Mouse (Mus musculus) megakaryocyte-erythroid progenitor cell, adult 5-6 weeks (primary cell): ENCODE data around the gene Erich6. TPM values are rescaled to one million over a fixed set of nuclear protein-coding genes. Genes with fewer than 3 reads are reported as not detected.
A peak's percentile ranks its signal among the peaks of the same experiment; 100 is the strongest.

Source experiments
- ATAC-seq: replicated peaks from 2 replicates; pipeline ENCODE4 v1.8.0; 2016; ENCODE audit warnings: mild to moderate bottlenecking, inconsistent platforms; ENCODE audit not compliant: severe bottlenecking, poor library complexity, low FRiP score, low TSS enrichment
- total RNA-seq, 2 experiments: library from RNA; stranded (forward) in 1 of 2; stranded (reverse) in 1 of 2; fragments of 200-1000, 215-1000 nt in 1 of 2; fragments of >200 nt in 1 of 2; fragmentation: Nextera tagmentation in 1 of 2; gene quantifications; 2 replicates each; pipeline ENCODE4 v1.2.3; 2014 to 2017

Erich6 gene
- not detected in 2 replicates for total RNA-seq (2014; fragmentation: Nextera tagmentation)
- total RNA-seq (2017), result not detected in 2 replicates

DNA sequence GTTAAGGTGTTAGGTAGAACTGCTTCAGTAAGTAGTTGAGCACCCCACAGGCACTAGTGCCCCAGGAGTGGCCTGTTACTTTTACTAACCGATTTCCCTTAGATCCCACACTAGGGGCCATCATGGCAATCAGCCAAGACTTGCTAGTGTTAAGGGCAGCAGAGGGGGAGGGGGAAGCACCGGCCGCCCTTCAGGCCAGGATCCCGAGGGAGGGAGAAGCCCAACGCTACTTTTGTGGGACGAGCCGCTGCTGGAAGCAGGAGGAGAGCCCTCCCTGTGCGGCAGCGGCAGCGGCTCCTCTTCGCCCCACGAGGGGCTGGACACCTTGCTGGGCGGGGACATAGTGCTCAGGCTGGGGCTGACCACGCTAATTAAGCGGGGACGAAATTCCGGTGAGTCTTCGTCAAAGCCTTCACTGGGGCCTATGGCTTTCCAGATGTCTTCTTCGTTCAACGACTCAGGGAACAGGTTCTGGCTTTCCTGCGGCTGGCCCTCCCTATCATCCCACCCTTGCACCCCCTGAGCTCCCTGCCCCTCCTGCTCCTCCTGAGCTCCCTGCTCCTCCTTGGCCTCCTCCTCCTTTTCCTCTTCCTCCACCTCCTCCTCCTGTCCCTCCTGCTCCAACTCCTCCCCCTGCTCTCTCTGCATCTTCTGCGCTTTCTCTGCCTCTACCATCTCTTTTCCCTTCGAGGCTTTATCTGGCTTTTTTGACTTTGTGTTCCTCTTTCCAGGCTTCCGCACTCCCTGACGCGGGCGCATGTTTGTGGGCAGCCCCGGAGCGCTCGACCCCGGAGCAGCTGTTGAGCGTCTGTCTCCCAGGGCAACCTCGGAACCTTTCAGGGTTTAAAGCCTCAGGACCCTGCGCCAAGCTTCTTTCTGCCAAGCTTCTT is at the start of gene Erich6:
Erich6 (minus strand) TSS at position 802 of the 890 bp plus-strand sequence.
- ATAC-seq, result peak; percentile 65

GRCm38 (mm10) chr3:58686206-58686921 is 49.4 kb upstream of the Erich6 start:
- no peak for ATAC-seq

GRCm38 (mm10) chr3:58685396-58685795 is 48.4 kb upstream of the Erich6 start:
- no peak for ATAC-seq

DNA sequence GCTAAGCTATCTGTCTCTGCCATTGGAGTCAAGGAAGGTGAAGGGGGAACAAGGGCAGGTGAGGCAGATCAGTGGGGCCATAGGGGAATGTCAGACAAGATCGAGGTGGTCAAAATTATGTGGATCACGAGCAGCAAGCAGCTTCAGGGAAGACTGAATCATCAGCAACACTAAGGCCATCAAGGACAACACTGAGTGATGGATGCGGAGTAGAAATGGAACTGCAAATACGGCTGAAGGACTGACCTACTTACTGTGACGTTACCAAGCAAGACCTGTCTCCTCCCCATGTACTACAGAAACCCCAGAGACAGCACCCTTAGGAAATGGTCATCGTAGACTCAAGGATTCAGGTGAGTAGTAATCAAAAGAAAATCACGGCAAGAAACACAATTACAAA is 46.3 kb upstream of the Erich6 start:
- ATAC-seq, result no peak

GRCm38 (mm10) chr3:58682336-58682735 is 45.3 kb upstream of the Erich6 start:
- no peak for ATAC-seq

GRCm38 (mm10) chr3:58681831-58682230 is 44.8 kb upstream of the Erich6 start:
- no peak for ATAC-seq

DNA sequence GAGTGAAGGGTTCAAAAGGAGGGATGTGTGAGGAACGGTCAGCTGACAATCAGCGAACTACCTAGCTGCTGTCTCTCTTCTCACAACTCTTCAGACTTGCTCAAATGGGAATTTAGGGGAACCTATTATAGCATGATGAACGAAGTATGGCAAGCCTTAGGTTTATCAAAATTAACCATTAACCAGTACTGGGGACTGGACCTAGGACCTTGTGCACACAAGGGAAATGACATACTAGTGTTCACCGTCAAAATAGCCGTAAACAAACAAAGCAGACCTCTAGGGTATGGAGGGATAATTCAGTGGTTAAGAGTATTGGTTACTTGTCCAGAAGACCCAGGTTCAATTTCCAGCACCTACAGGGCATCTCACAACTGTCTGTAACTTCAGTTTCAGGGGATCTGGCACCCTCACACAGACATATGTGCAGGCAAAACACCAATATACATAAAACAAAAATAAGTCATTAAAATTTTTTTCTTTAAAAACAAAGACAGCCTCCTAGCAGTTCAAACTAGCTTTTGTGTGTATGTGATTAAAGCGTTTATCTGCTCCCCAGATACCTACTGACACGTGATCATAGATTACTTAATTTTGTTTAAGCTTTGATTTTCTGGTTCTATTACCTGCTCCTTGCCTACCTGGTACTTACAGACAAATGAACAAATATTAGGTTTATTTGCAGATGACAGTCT is 44.1 kb upstream of the Erich6 start:
- no peak for ATAC-seq

DNA sequence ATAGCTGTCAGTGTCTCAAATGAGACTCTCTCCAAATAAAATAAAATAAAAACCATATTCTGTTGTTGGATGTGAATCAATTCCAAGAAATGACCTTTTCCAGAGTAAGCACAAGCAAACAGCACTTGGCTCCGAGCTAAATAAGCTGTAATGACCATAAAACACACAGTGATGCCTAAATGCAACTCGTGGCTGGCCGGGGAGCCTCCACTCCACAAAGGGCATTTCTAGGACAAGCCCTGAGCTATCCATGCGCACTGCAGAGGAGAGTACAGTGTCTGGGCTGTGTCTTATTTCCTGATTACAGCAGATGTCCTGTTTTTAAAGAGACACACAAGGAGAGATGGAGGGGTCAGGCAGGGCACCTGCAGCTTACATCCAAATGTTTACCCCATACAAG is 43.0 kb upstream of the Erich6 start:
- no peak for ATAC-seq

DNA sequence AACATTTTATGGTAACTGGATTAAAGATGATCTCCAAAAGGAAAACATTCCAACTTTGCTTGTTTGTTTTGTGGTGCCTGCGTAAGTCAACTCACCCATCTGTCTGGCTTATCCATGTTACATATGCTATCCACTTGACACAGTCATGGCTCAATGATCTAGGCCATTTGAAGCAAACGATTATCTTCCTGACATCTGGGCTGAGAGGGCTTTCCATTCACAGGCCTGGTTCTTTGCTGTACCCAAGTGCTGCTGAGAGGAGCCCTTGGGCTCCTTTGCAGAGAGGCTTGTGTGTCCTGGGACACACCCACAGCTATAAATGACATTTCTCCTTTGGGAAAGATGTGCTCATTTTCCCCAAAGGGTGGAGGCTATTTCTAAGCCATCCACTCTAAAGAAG is 41.9 kb upstream of the Erich6 start:
- ATAC-seq, result no peak

DNA sequence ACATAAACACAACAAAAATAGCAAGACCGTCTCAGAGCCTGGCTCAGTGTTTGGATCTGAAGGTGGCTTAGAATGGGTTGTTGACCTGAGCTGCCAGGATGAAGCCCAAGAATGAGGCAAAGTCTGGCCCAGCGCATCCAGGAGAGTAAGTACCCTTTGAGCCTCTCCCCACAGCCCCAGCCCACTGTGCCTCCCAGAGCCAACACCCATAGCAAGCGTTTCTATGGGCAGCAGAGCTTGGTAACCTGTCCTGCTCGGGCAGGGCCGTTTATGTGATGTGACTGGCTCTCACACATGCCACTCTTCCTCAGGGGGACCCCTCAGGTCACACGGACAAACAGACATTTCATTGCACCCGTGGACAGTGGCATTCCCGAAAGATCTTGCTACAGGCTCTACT is 41.4 kb upstream of the Erich6 start:
- ATAC-seq, result no peak

- no peak for ATAC-seq
Observed at GRCm38 (mm10) chr3:58677615-58678014, 40.6 kb upstream of the Erich6 start.

- no peak for ATAC-seq
Observed at GRCm38 (mm10) chr3:58673295-58673694, 36.3 kb upstream of the Erich6 start.

DNA sequence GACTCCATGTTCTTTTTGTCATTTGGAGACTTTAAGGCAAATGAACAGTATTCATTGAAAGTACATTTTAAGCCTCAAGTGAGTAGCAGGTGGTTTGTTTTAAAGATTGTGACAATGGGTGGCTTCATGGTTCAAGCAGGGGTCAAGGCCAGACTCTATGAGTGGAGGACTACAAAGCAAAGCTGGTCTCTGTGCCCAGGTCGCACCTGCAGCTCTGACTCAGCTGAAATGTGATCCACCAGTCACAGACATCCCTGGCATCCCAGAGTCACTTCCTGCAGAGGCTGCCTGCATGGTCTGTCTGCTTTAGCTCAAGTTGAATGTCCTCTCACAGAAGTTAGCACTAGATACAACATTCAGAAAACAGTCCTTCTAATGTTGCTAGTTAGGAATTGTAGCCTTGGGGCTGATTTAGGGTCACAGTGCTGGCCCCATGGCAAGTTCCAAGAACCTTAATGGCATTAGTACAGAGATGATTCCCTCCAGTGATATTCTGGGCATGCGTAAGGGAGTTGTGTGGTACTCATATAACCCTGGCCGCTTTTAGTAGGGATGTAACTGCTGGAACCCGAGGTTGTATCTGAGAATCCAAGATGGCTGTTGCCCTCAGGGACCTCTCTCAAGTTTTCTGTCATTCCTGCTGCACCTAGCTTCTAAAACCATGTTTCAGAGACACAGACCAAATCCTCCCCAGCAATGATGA is 35.6 kb upstream of the Erich6 start:
- ATAC-seq, result no peak

DNA sequence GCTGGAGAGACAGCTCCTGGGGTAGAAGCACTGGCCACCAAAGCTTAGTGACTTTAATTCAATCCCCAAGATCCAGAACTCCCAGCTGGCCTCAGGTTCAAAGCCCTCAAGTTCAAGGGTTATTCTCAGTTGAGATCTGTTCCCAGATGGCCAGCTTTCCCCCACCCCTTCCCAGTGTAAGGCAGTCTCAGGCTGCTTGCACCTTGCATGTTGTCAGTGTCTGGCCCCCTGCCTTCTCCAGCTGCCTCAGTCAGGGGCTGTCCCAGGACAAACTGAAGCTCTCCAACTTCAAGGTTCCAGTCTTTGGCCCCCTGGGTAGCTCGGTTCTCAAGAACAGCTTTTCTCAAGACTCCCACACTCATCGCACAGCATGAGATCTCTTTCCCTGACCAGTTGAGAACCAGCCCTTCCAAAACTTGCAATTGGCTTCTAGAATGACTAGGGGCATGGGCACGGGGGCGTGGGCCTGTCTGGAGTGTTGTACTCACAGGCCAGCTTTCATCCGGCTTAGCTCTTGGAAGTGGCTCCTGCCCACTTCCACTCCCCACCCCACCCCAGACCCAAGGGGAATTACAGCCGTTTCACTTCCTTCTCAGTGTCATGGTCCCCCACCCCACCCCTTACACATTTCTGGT is 34.7 kb upstream of the Erich6 start:
- ATAC-seq, result no peak

DNA sequence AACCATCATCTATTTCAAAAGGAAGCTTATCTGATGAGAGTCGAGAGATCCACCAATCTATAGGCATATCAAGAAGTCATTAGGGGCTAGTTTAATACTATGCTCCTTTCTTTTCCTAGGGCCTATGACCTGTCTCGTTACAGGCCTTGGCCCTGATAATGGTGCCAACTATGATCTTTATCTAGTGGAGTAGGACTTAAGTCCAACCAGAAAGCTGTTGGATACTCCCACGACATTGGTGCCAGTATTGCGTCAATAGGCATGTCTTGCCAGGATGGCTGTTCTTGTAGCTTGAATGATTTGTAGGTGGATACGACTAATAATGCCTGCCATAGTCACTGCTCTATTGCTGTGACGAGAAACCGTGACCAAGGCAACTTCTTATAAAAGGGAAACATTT is 27.0 kb upstream of the Erich6 start:
- no peak for ATAC-seq

DNA sequence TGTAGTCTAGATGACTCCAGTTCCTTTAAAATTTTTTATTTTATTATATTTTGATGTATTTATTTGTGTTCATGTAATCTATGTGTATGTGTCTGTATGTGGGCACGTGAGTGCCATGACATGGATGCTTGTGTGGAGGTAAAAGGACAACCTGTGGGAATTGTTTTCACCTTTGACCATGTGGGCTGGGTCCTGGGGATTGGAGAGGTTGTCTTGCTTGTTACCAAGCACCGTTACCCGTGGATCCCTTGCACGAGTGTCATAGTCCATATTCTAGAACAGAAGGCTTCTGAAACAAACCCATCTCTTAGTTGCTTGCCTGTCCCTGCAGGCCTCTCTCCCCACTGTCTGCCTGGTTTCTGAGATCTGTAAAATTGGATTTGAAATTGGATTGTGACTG is 23.6 kb upstream of the Erich6 start:
- ATAC-seq, result no peak

DNA sequence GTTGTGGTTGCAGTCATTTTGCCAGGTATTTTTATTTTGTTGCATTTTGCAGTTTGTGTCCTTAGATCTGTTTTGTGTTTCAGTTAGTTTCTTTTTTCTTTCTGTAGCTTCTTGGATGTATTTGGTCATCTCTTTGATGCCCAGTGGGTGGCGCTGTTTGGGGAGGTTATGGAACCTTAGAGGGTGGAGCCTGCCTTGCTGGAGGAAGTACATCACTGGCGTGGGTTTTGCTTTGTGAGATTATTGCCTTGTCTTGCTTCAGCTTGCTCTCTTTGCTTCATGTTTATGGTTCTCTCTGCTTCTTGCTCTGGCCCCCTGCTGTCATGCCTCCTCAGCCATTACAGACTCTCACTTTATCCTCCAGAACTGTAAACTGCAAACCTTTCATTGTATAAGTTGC is 20.3 kb upstream of the Erich6 start:
- ATAC-seq, result peak; percentile 83

GRCm38 (mm10) chr3:58655362-58656130 is 18.5 kb upstream of the Erich6 start:
- peak; percentile 71 for ATAC-seq
